Mouse (Mus musculus) kidney, postnatal 4 days (tissue): ENCODE measurements at regions not wholly inside any gene's neighbourhood (a gene's known extent, or its start where the extent isn't known, plus 50 kb on each side); places are given as distances from the start of the nearest gene placed in this dataset.
A peak's percentile ranks its signal among the peaks of the same experiment; 100 is the strongest.

Source experiments
- DNase-seq, 2 experiments: peaks; one replicate each; pipeline ENCODE4 v3.0.0; 2021; ENCODE audit warnings: mixed read lengths in 2 of 2

DNA sequence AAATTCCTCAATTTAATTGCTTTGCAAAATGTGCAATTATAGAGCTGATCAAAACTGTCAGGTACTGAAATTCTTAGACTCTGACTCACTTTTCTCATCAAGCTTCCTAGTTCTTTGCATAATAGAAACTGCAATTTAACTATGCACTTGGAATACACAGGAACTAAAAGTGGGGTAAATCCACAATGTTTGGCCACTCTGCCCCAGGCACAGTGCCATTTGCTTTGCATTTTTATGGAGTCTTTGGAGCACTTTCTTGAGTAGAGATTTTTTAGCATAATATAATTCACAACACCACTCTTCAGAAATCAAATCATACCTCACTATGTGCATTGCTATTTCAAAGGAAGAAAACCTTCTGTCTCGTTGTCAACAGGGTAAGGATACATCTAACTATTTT is 414.5 kb upstream of the A730009L09Rik start:
- no peak for DNase-seq

GRCm38 (mm10) chr16:84111610-84112009 is 403.3 kb upstream of the A730009L09Rik start:
- DNase-seq, result no peak

- DNase-seq, result no peak
These were observed 397.4 kb upstream of the A730009L09Rik start for GRCm38 (mm10) chr16:84117556-84117955.

DNA sequence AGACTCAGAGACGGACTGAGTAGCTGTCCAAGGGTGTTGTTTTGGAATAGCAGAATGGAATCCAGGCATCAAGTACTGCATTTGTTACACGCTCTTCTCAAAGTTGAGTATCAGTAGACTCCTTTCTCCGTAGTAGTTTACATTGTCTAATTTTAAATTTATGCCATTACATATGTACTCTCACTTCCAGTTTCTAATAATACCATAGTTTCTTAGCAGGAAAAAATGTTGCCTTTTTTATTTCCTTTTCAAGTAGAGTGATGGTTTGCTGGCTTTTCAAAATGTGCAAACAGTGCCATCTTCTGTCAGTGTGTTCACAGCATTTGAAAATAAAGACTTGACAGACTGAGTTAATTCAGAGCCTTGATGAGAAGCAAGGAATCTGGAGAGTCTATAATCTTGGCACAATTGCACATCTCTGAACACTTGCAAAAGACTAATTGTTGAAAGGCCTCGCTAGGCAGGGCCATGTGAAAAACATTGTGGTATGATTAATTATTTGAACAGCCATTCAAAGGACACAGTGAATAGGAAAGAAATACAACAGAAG is 379.2 kb upstream of the A730009L09Rik start:
- DNase-seq, result peak in 1 of 2 experiments; percentile 4

DNA sequence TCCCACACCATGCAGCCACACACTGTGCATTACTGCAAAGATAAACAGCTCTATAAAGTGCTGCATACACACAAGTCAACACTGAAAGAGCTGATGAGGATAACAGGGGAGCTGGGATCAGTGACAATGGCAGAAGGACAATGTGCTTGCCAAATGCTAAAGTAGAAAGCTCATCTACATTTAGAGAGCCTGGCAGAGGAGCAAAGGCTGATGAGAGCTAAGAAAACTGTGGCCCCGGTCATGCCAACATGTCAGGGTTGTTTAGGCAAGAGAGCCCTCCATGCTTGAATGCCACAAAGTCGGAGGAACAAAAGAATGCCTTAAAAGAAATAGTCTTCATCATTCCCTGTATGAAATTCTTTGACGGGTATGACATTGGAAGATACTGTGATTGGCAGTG is 363.0 kb upstream of the A730009L09Rik start:
- no peak for DNase-seq

DNA sequence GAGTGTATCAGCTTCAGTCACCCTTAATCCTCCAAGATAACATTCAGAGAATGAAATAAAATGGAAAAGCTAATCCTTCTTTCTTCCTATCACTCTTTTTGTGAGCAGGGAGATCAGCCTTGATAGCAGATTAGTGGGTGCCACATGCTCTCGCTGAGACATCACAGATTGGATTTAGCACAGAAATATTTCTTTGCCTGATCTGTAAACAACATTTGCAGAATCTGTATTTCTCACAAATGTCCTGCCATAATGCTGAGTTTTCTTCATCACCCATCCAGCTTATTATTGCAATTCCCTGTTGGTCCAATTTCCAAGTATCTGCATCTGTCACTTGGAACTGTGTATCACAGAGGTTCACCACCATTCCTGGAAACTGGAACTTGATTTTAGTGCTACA is 342.8 kb upstream of the A730009L09Rik start:
- DNase-seq, result no peak
